Mouse (Mus musculus): ENCODE results near the gene Dad1. TPM values are rescaled to one million over a fixed set of nuclear protein-coding genes. Genes with fewer than 3 reads are reported as not detected.
A peak's percentile ranks its signal among the peaks of the same experiment; 100 is the strongest.

Dad1 gene
- polyA plus RNA-seq, 1 experiment from 2014 or later = 466 TPM

- no peak overlapping the region for H3K4me3 ChIP-seq (ENCODE audit: low read depth, low read length)
- H3K9ac ChIP-seq (replicated peaks; ENCODE audit: low read depth) = no peak overlapping the region
- TF ChIP-seq EP300 (IDR thresholded peaks at IDR 0.05) = no peak
- TF ChIP-seq CTCF (IDR thresholded peaks at IDR 0.05) = no peak
- DNase-seq (ENCODE audit: low spot score) = peak; percentile 30
- no peaks in the 10 kb centered on the region for H3K9me3 ChIP-seq (ENCODE audit: low read length)
- H3K27me3 ChIP-seq (replicated peaks; ENCODE audit: insufficient read depth, low read length) = no peaks in the 10 kb centered on the region
- H3K27ac ChIP-seq (ENCODE audit: low read length) = no peak overlapping the region
- ATAC-seq = no peak
- H3K36me3 ChIP-seq (ENCODE audit: insufficient read depth, low read length) = no peaks in the 10 kb centered on the region
- 45% methylated on average over 16 of the region's 16 CpGs for WGBS
- H3K4me1 ChIP-seq (ENCODE audit: insufficient read depth, low read depth, low read length) = peaks cover 4% of the 10 kb centered on the region
- H3K4me2 ChIP-seq (replicated peaks; ENCODE audit: low read depth, low read length) = no peak overlapping the region
Measured at GRCm38 (mm10) chr14:54224484-54225467, 29.1 kb downstream of the Dad1 start.

GRCm38 (mm10) chr14:54224064-54224417, 29.9 kb downstream of the Dad1 start:
- no peak overlapping the region for H3K9ac ChIP-seq (replicated peaks; ENCODE audit: low read depth)
- ATAC-seq = no peak

GRCm38 (mm10) chr14:54223315-54224063, 30.4 kb downstream of the Dad1 start:
- no peaks in the 10 kb centered on the region for H3K36me3 ChIP-seq (ENCODE audit: insufficient read depth, low read length)
- no peaks in the 10 kb centered on the region for H3K27me3 ChIP-seq (replicated peaks; ENCODE audit: insufficient read depth, low read length)
- no peak for TF ChIP-seq CTCF (IDR thresholded peaks at IDR 0.05)
- no peak for TF ChIP-seq EP300 (IDR thresholded peaks at IDR 0.05)
- DNase-seq (ENCODE audit: low spot score) (no peak), ATAC-seq (no peak)
- H3K4me2 ChIP-seq (replicated peaks; ENCODE audit: low read depth, low read length) = no peak overlapping the region
- no peak overlapping the region for H3K9ac ChIP-seq (replicated peaks; ENCODE audit: low read depth)
- H3K9me3 ChIP-seq (ENCODE audit: low read length) = no peaks in the 10 kb centered on the region
- WGBS = 51% methylated on average over 13 of the region's 13 CpGs
- peaks cover 3% of the 10 kb centered on the region for H3K4me1 ChIP-seq (ENCODE audit: insufficient read depth, low read depth, low read length)
- no peak overlapping the region for H3K4me3 ChIP-seq (ENCODE audit: low read depth, low read length)
- H3K27ac ChIP-seq (ENCODE audit: low read length) = no peak overlapping the region

More at GRCm38 (mm10) chr14:54224064-54224417, 29.9 kb downstream of the Dad1 start:
- Histone ChIP-seq H3K27ac (ENCODE audit: low read length) (no peak overlapping the region), H3K4me2 (replicated peaks; ENCODE audit: low read depth, low read length) (no peak overlapping the region), H3K36me3 (ENCODE audit: insufficient read depth, low read length) (no peaks in the 10 kb centered on the region), H3K27me3 (replicated peaks; ENCODE audit: insufficient read depth, low read length) (no peaks in the 10 kb centered on the region), H3K9me3 (ENCODE audit: low read length) (no peaks in the 10 kb centered on the region), H3K4me3 (ENCODE audit: low read depth, low read length) (no peak overlapping the region), H3K4me1 (ENCODE audit: insufficient read depth, low read depth, low read length) (peaks cover 4% of the 10 kb centered on the region)
- no peak for TF ChIP-seq EP300 (IDR thresholded peaks at IDR 0.05)
- no peak for TF ChIP-seq CTCF (IDR thresholded peaks at IDR 0.05)
- 63% methylated on average over 5 of the region's 5 CpGs for WGBS
- DNase-seq (ENCODE audit: low spot score) = no peak

GRCm38 (mm10) chr14:54222289-54222727, 31.6 kb downstream of the Dad1 start:
- 72% methylated on average over 8 of the region's 8 CpGs for WGBS
- ATAC-seq = no peak

GRCm38 (mm10) chr14:54221641-54222040, 32.3 kb downstream of the Dad1 start:
- WGBS = 96% methylated on average over 6 of the region's 6 CpGs
- Histone ChIP-seq H3K4me3 (ENCODE audit: low read depth, low read length) (no peak overlapping the region), H3K27ac (ENCODE audit: low read length) (no peak overlapping the region), H3K9me3 (ENCODE audit: low read length) (no peaks in the 10 kb centered on the region), H3K36me3 (ENCODE audit: insufficient read depth, low read length) (no peaks in the 10 kb centered on the region), H3K27me3 (replicated peaks; ENCODE audit: insufficient read depth, low read length) (no peaks in the 10 kb centered on the region), H3K4me1 (ENCODE audit: insufficient read depth, low read depth, low read length) (no peaks in the 10 kb centered on the region), H3K4me2 (replicated peaks; ENCODE audit: low read depth, low read length) (no peak overlapping the region), H3K9ac (replicated peaks; ENCODE audit: low read depth) (no peak overlapping the region)
- TF ChIP-seq EP300 (IDR thresholded peaks at IDR 0.05) = no peak
- TF ChIP-seq CTCF (IDR thresholded peaks at IDR 0.05) = no peak
- ATAC-seq (no peak), DNase-seq (ENCODE audit: low spot score) (no peak)

More at GRCm38 (mm10) chr14:54222289-54222727, 31.6 kb downstream of the Dad1 start:
- Histone ChIP-seq H3K4me3 (ENCODE audit: low read depth, low read length) (no peak overlapping the region), H3K9me3 (ENCODE audit: low read length) (no peaks in the 10 kb centered on the region), H3K27me3 (replicated peaks; ENCODE audit: insufficient read depth, low read length) (no peaks in the 10 kb centered on the region), H3K9ac (replicated peaks; ENCODE audit: low read depth) (no peak overlapping the region), H3K27ac (ENCODE audit: low read length) (no peak overlapping the region), H3K4me2 (replicated peaks; ENCODE audit: low read depth, low read length) (no peak overlapping the region), H3K36me3 (ENCODE audit: insufficient read depth, low read length) (no peaks in the 10 kb centered on the region), H3K4me1 (ENCODE audit: insufficient read depth, low read depth, low read length) (no peaks in the 10 kb centered on the region; the same call in none of the 2 replicates)
- peak; percentile 10 for DNase-seq (ENCODE audit: low spot score)
- no peak for TF ChIP-seq EP300 (IDR thresholded peaks at IDR 0.05)
- TF ChIP-seq CTCF (IDR thresholded peaks at IDR 0.05) = no peak

Measured in lung, postnatal 0 days (tissue).